Mouse (Mus musculus) bone marrow macrophage, adult 2 months (primary cell): ENCODE data around the gene Tnni1. TPM values are rescaled to one million over a fixed set of nuclear protein-coding genes. Genes with fewer than 3 reads are reported as not detected.

Source experiments
- H3K27ac ChIP-seq: 2 replicates; pipeline ENCODE4 v1.5.1; 2012; ENCODE audit warnings: low read depth, low read length; ENCODE audit not compliant: insufficient read depth
- H3K4me1 ChIP-seq: 2 replicates; pipeline ENCODE4 v1.6.1; 2012; ENCODE audit warnings: low read length; ENCODE audit not compliant: control insufficient read depth, insufficient read depth
- H3K4me3 ChIP-seq: 2 replicates; pipeline ENCODE4 v1.5.1; 2012; ENCODE audit warnings: mild to moderate bottlenecking, low read length, moderate library complexity; ENCODE audit not compliant: insufficient read depth
- CTCF ChIP-seq: IDR thresholded peaks from 2 replicates; pipeline ENCODE4 v1.5.1; 2012; ENCODE audit warnings: low read depth, mild to moderate bottlenecking, low read length, moderate library complexity
- POLR2A ChIP-seq: IDR thresholded peaks from 2 replicates; pipeline ENCODE4 v1.6.1; 2012; ENCODE audit warnings: mild to moderate bottlenecking, low read depth, low read length, borderline replicate concordance
- polyA plus RNA-seq: library from polyadenylated mRNA; stranded (reverse); fragments of >200 nt; gene quantifications from 2 replicates; pipeline ENCODE4 v1.2.4, GENCODE M21; 2012; ENCODE audit not compliant: missing spikeins, insufficient read depth, insufficient read length

The Tnni1 gene
- polyA plus RNA-seq, 1 experiment = not detected

DNA sequence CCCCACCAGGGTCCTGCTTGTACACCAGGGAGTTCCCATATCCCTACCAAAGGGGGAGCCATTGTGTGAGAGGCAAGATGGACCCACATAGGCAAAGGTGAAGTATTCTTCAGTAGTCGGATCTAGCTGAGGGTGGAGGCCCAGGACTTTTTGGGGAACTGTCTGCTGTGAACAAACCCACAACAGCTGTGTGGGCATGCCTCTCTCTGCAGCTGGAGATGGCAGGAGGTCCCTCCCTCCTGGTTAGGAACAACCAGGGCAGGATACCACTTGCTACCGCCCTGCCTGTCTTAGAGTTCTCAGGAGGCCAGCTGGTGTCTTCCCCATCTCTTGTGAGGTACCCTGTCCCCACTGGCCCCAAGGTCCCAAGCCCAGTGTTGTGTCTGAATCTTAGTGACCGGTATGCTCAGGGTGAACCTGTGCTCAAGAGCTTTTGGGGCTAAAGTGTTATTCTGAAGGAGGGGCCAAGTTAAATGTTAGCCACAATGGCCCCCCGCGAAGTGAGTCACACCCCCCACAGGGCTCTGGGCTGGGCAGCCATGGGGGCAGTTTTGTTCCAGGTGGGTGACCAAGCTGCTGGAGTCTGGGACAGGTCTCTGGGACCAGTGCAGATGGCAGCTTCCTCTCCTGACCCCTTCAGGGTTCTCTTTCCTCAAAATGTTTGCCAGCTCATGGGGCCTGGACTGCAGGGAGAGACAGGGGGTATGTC is 34.6 kb downstream of the Tnni1 start:
- Histone ChIP-seq H3K4me1 (peaks cover 5% of the 10 kb centered on the region; the same call in 1 of the 2 replicates), H3K27ac (no peak overlapping the region), H3K4me3 (no peak overlapping the region)
- TF ChIP-seq CTCF = no peak
- no peak for TF ChIP-seq POLR2A

DNA sequence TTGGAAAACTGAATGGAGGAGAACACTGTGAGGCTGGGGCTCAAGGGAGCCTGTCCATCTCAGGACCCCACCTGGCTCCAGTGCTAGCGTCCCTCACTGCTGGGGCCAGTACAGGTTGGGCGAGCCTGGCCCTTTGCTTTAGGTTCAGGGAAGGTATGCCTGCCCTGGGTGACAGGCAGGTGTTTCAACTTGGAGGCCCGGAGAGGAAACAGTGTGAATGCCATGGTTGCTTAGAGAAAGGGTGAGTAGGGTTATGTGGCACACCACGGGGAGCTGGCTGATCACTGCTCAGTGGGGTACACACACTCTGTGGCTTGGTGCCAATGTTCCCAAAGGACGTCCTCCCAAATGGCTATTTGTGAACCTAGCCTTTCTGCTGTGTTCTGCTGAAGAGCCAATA is 35.3 kb downstream of the Tnni1 start:
- peaks cover 5% of the 10 kb centered on the region; the same call in 1 of the 2 replicates for H3K4me1 ChIP-seq
- TF ChIP-seq POLR2A = no peak
- no peak for TF ChIP-seq CTCF
- no peak overlapping the region for H3K4me3 ChIP-seq
- H3K27ac ChIP-seq = no peak overlapping the region

DNA sequence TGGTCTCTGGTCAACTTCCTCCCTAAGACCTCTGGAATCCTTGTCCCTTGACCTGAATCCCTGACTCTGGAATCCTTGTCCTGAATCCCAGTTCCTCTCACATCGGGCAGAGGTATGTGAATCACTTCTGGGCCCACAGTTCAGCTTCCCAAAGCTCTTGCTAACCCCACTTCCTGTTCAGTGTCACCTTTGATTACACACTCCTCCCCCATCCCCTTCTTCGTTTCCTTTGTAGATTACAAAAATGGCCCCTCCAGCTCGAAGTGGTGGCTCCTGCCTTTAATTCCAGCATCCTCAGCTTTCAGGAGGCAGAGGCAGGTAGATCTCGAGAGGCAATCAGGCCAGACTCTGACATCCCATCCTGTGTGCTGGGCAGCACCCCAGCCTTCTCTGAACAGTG is 38.4 kb downstream of the Tnni1 start:
- H3K4me3 ChIP-seq = no peak overlapping the region
- no peak overlapping the region for H3K27ac ChIP-seq
- TF ChIP-seq POLR2A (no peak), CTCF (no peak)
- H3K4me1 ChIP-seq = peaks cover 3% of the 10 kb centered on the region; the same call in 1 of the 2 replicates

DNA sequence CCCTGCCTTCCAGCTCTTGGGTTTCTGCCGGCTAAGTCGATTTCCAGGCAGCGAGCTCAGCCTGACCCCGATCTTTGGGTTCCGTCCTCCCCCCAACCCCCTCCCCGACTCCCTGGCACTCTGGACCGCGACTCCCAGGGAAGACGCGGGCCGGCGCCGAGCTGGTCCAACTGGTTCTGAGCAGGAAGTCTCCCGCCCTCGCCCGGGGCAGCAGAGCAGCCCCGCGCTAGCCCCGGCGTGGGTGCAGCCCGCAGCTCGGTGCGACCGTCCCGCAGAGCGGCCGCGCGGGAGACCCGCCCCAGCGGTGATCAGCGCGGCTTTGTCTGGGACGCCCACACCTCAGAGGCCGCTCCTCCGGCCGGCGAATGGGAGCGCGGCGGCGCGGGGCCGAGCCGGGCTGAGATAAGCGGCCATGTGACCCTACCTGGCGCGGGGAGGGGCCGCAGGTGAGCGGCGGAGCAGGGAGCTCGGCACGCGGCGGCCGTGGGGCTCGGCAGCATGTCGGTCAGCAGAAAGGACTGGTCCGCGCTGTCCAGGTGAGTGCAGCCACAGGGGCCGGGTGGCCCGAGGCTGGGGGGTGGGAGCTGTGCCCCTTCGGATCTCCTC is 39.4 kb downstream of the Tnni1 start, which contains the start of gene Lad1:
Gene Lad1 (plus strand): TSS at position 118 of the 606 bp plus-strand sequence.
- TF ChIP-seq POLR2A (no peak), CTCF (no peak)
- H3K4me3 ChIP-seq = no peak within 1 kb of the TSS

DNA sequence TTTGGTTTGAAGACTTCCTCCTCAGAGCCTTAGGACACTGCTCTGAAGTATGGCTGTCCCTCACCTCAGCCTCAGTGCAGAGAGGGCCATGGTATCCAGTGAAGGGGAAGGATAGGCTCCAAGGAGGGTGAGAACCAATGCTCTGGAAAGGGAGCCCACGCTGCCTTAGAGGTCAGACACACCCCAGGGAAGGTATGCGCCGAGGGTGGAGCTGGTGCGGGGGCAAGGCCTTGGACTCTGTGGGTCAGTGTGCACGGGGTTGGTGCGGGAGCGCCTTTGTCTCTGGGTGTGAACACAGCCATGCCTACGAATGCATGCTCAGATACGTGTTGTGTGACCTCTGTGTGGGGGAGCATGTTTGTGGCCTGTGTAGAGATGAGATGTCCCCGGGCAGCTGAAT is 40.8 kb downstream of the Tnni1 start:
- H3K27ac ChIP-seq = no peak overlapping the region
- no peaks in the 10 kb centered on the region for H3K4me1 ChIP-seq
- no peak for TF ChIP-seq CTCF
- TF ChIP-seq POLR2A = no peak
- no peak overlapping the region for H3K4me3 ChIP-seq

More for the DNA sequence above, 39.4 kb downstream of the Tnni1 start, which contains the start of gene Lad1:
- Histone ChIP-seq H3K27ac (no peak within 1 kb of the TSS), H3K4me1 (peaks cover 2% of the 10 kb centered on the region; the same call in 1 of the 2 replicates)

DNA sequence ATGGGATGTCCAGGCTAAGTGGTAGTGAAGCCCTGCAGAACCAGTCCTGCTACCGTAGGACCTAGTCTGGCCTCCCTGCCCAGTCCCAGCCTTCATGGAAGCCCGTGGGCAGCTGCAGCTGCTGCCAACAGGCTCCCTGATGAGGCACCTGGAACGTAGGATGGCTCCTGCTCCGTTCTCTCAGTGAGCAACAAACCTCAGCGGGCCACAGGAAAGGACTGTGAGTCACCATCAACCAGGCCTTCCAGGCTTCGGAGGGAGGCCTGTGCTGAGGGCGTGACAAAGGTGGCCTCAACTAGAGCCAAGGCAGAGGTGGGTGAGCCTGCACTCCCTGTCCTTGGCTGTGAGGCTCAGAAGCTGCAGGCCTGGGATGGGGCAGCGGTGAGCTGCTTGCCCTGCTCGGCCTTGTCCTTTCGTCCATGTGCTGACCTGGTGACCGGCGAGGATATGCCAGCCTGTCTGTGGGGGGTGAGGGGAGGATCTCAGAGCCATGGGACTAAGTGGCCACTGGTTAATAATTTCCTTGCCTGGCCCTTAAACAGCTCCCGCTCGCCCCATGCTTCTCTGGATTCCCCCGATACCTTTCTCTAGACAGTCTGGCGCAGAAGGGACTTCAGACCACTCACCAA is 41.6 kb downstream of the Tnni1 start:
- Histone ChIP-seq H3K4me1 (no peaks in the 10 kb centered on the region), H3K27ac (no peak overlapping the region), H3K4me3 (no peak overlapping the region)
- TF ChIP-seq CTCF (no peak), POLR2A (no peak)

DNA sequence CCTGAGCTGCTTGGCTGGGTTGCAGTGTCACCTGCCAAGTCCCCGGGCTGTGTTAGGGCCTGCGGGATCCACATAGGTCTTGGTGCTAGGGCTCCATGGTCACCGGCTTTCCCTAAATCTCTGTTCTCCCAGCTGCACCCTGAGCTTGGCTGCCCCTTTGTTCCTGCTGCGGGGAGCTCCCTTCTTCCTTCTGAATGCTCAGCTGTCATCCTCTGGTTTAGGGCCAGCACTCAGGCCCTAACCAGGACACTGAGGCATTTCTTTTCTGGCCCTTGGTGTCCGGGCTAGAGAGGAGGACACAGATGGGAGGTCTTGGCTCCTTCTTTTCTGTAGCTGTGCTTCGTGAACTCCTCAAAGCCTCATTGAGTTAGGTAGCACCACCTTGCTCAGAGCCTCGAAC is 42.5 kb downstream of the Tnni1 start:
- no peaks in the 10 kb centered on the region for H3K4me1 ChIP-seq

DNA sequence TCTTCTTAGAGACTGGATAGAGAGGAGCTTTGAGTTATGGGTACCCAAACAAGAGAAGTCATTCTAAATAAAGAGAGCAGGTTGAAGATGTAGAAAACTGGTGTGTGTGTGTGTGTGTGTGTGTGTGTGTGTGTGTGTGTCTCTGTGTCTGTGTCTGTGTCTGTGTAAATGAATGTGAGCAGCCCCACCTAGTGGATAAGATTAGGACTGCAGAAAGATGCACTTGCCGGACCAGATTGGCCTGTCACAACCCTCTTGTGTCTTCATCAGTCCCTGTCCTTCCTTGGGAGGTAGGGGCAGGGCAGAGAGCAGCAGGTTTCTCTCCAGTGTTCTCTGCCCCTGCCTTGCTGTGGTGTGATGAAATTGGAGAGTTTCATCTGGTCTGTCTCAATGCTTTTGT is 49.7 kb downstream of the Tnni1 start:
- Histone ChIP-seq H3K4me3 (no peak overlapping the region), H3K4me1 (no peaks in the 10 kb centered on the region), H3K27ac (no peak overlapping the region)
- TF ChIP-seq POLR2A (no peak), CTCF (no peak)

More for the DNA sequence above, 42.5 kb downstream of the Tnni1 start:
- Histone ChIP-seq H3K27ac (no peak overlapping the region), H3K4me3 (no peak overlapping the region)
- TF ChIP-seq CTCF (no peak), POLR2A (no peak)

DNA sequence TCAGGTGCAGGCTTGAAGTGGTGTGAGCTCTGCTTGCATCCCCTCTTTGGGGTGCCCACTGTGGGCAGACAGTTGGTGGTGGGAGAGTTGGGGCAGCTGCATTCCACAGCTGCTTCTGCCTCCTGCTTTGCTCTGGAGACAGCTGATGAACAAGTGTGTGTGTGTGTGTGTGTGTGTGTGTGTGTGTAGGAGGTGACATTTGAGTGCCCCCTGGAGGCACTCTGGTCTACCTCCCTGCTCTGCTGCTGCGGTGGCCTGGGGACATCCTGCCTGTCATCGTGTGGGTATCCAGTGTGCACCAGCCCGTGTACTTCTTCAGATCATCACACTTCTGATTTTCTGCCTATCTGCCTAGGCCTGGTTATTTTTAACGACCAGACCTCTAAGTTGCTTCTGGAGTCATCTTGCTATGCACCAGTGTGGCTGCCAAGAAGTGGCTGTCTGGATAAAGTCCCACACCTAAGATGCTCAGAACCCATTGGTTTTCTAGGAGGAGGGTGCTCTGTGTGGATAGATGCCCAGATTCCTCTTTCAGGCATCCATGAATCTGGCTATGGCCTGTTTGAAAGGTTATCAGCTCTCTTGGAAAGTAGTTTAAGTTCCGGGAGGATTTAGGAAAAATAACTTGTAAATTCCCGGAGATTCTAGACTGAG is 55.1 kb downstream of the Tnni1 start:
- TF ChIP-seq CTCF (no peak), POLR2A (no peak)
- no peak overlapping the region for H3K27ac ChIP-seq
- no peak overlapping the region for H3K4me3 ChIP-seq
- no peaks in the 10 kb centered on the region for H3K4me1 ChIP-seq

DNA sequence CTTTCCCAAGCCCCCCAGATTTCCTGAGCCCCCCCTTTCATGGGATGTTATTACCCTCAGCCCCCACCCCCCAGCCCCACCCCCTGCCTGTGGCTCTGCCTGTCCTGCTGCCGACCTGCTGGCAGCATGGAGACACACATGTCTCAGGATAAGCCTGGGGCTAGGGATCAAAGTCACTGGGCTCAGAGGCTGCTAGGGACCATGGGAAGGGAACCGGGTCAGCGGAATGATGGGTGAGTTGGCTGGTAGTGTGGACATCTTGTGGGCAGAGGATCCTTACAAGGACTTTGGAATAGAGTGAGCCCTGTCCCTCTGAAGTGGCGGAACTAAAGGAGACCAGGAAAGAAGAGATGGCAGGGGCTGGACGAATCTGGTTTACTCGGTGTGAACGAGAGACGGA is 55.7 kb downstream of the Tnni1 start:
- Histone ChIP-seq H3K4me3 (no peak overlapping the region), H3K27ac (no peak overlapping the region), H3K4me1 (no peaks in the 10 kb centered on the region)
- TF ChIP-seq CTCF = no peak
- no peak for TF ChIP-seq POLR2A
